Comparison of ENCODE assay signal across 9 mouse cellular contexts in genomic region chr3:130052541-130053298, GRCm38 (mm10). TPM values are rescaled to one million over a fixed set of nuclear protein-coding genes. Genes with fewer than 3 reads are reported as not detected.
DNase-seq lines count a peak whose midpoint lies in the region; ATAC-seq and TF ChIP-seq lines count a peak whose summit lies in the region.
"Had no signal": no experiment of that assay in that cellular context is flagged by ENCODE, and none has a peak within 500 bp of the region (broad histone marks: within the 10 kb centered on the region; RNA-seq: fewer than 3 reads in every experiment).

No protein-coding gene starts in this region.

- no peak for TF ChIP-seq POLR2A in lung, adult 2 months (IDR thresholded peaks at IDR 0.05; ENCODE audit: borderline replicate concordance, extremely low read depth, low read depth, low read length)

- ATAC-seq in lung, embryonic 16.5 days (ENCODE audit: low read depth), result peak; percentile 53; the same call in 1 of the 2 replicates
- peak; percentile 70 for ATAC-seq in heart, postnatal 0 days (ENCODE audit: insufficient read depth, low read depth)

- no peaks in the 10 kb centered on the region for H3K27me3 ChIP-seq in lung, embryonic 16.5 days (ENCODE audit: control insufficient read depth, insufficient read depth, low read depth, low read length)
- no peaks in the 10 kb centered on the region for H3K27me3 ChIP-seq in heart, postnatal 0 days (ENCODE audit: control insufficient read depth, insufficient read depth, low read length)

- TF ChIP-seq EP300 in heart, postnatal 0 days (IDR thresholded peaks at IDR 0.05; ENCODE audit: low read depth), result no peak

- peak; percentile 38 to 75 for DNase-seq in frontal cortex, postnatal 36 days (ENCODE audit: low spot score in 2 of 2)
- DNase-seq in frontal cortex, postnatal 10 days (ENCODE audit: low spot score in 2 of 2), result no peak
- no peak for DNase-seq in lung, adult 2 months
- peak; percentile 50 for DNase-seq in heart, postnatal 0 days (ENCODE audit: low spot score)
- peak; percentile 10 for DNase-seq in right cerebral cortex, postnatal 4 days
- DNase-seq in testis, postnatal 10 days (ENCODE audit: low spot score), result no peak
- DNase-seq in layer of hippocampus, postnatal 25 days (ENCODE audit: extremely low spot score in 1 of 2, low spot score in 1 of 2), result no peak

- no peaks in the 10 kb centered on the region for H3K9me3 ChIP-seq in lung, embryonic 16.5 days (ENCODE audit: control insufficient read depth, low read length)
- H3K9me3 ChIP-seq in heart, postnatal 0 days (replicated peaks; ENCODE audit: control insufficient read depth, low read length), result no peaks in the 10 kb centered on the region

- H3K4me3 ChIP-seq in lung, embryonic 16.5 days (ENCODE audit: low read length), result no peak overlapping the region
- no peak overlapping the region for H3K4me3 ChIP-seq in lung, adult 2 months (replicated peaks; ENCODE audit: extremely low read depth, low read depth, low read length)
- no peak overlapping the region for H3K4me3 ChIP-seq in heart, postnatal 0 days (ENCODE audit: low read depth, low read length)

- TF ChIP-seq CTCF in lung, adult 2 months (IDR thresholded peaks at IDR 0.05; ENCODE audit: insufficient read depth, low read length), result no peak
- no peak for TF ChIP-seq CTCF in heart, postnatal 0 days (IDR thresholded peaks at IDR 0.05; ENCODE audit: low read depth)

- no peak overlapping the region for H3K9ac ChIP-seq in lung, embryonic 16.5 days (ENCODE audit: low read length)
- no peak overlapping the region for H3K9ac ChIP-seq in heart, postnatal 0 days (replicated peaks; ENCODE audit: low read depth, low read length)

- H3K4me1 ChIP-seq in lung, embryonic 16.5 days (replicated peaks; ENCODE audit: control insufficient read depth, insufficient read depth, low read length), result peaks cover 35% of the 10 kb centered on the region
- H3K4me1 ChIP-seq in lung, adult 2 months (ENCODE audit: control insufficient read depth, insufficient read depth, low read length), result peaks cover 29% of the 10 kb centered on the region
- H3K4me1 ChIP-seq in heart, postnatal 0 days (ENCODE audit: control insufficient read depth, insufficient read depth), result peaks cover 41% of the 10 kb centered on the region

- WGBS in lung, embryonic 16.5 days, result 60% methylated on average over 6 of the region's 6 CpGs
- WGBS in lung, adult 2 months, result 51% methylated on average over 6 of the region's 6 CpGs
- 40% methylated on average over 6 of the region's 6 CpGs for WGBS in heart, postnatal 0 days

- H3K36me3 ChIP-seq in lung, embryonic 16.5 days (ENCODE audit: control insufficient read depth, insufficient read depth, low read length), result no peaks in the 10 kb centered on the region
- H3K36me3 ChIP-seq in heart, postnatal 0 days (replicated peaks; ENCODE audit: control insufficient read depth, insufficient read depth, low read length), result no peaks in the 10 kb centered on the region

- peak overlapping the region; percentile 43 for H3K27ac ChIP-seq in lung, embryonic 16.5 days (ENCODE audit: low read length)
- peak overlapping the region; percentile 63 for H3K27ac ChIP-seq in heart, postnatal 0 days (ENCODE audit: low read depth)
- H3K27ac ChIP-seq: macrophage had no signal

- H3K4me2 ChIP-seq in lung, embryonic 16.5 days (ENCODE audit: low read depth, low read length), result no peak overlapping the region
- H3K4me2 ChIP-seq in heart, postnatal 0 days (ENCODE audit: low read depth, low read length), result no peak overlapping the region

RNA-seq across cellular contexts. Expression of gene Sec24b, which starts 8.6 kb away (rescaled TPM):
- polyA plus RNA-seq in lung, embryonic 16.5 days (2015; fragmentation: Nextera tagmentation; extraction: Ambion mirVana), result 31.1 and 35.6 TPM in 2 replicates
- polyA plus RNA-seq in lung, adult 2 months (2012; rRNA removed), result 63.4 and 72.6 TPM in 2 replicates
- 22.7 and 57.0 TPM in 2 replicates for total RNA-seq in heart, postnatal 0 days (2014; rRNA removed; ENCODE audit: low replicate concordance)
- polyA plus RNA-seq in heart, postnatal 0 days (2015; fragmentation: Nextera tagmentation; extraction: Ambion mirVana), result 12.9 TPM in 2 replicates
- 10 to 100 TPM; 51.6 to 55.9 TPM for total RNA-seq in layer of hippocampus, postnatal 25 days (2021)

Comparison
In these comparisons a context has a peak if more than half of its experiments do, and no peak if none do; other contexts are left out.
1. DNase-seq: peak in frontal cortex, postnatal 36 days (2 of 2), heart, postnatal 0 days (single experiment) and right cerebral cortex, postnatal 4 days (single experiment); none in frontal cortex, postnatal 10 days (0 of 2), lung, adult 2 months (single experiment), testis, postnatal 10 days (single experiment) and layer of hippocampus, postnatal 25 days (0 of 2).